In genomic region chr13:30365378-30365777, GRCm38 (mm10) we compare ENCODE assay signal across 13 mouse cellular contexts.
"Had no signal": no experiment of that assay in that cellular context is flagged by ENCODE, and none has a peak within 500 bp of the region (broad histone marks: within the 10 kb centered on the region; RNA-seq: fewer than 3 reads in every experiment).

No protein-coding gene starts in this region.

- H3K4me1 ChIP-seq: intestine, embryonic 15.5 days; limb, embryonic 15.5 days; liver, embryonic 12.5 days; midbrain, embryonic 10.5 days; midbrain, embryonic 15.5 days; neural tube, embryonic 13.5 days had no signal

- H3K4me3 ChIP-seq: intestine, embryonic 15.5 days; limb, embryonic 15.5 days; liver, embryonic 12.5 days; midbrain, embryonic 10.5 days; midbrain, embryonic 15.5 days; neural tube, embryonic 13.5 days had no signal

- DNase-seq: layer of hippocampus, adult 9-11 months; layer of hippocampus, postnatal 36 days; retina, postnatal 1 day; right cerebral cortex, postnatal 4 days; spleen, adult 18-20 months; thymus, adult 18-20 months; thymus, postnatal 25 days had no signal

- H3K27ac ChIP-seq: intestine, embryonic 15.5 days; limb, embryonic 15.5 days; liver, embryonic 12.5 days; midbrain, embryonic 10.5 days; midbrain, embryonic 15.5 days; neural tube, embryonic 13.5 days had no signal

- H3K36me3 ChIP-seq: intestine, embryonic 15.5 days; limb, embryonic 15.5 days; liver, embryonic 12.5 days; midbrain, embryonic 10.5 days; midbrain, embryonic 15.5 days; neural tube, embryonic 13.5 days had no signal

- H3K9ac ChIP-seq: intestine, embryonic 15.5 days; limb, embryonic 15.5 days; liver, embryonic 12.5 days; midbrain, embryonic 15.5 days; neural tube, embryonic 13.5 days had no signal

- H3K4me2 ChIP-seq: intestine, embryonic 15.5 days; limb, embryonic 15.5 days; liver, embryonic 12.5 days; midbrain, embryonic 15.5 days; neural tube, embryonic 13.5 days had no signal

- H3K9me3 ChIP-seq: intestine, embryonic 15.5 days; limb, embryonic 15.5 days; liver, embryonic 12.5 days; midbrain, embryonic 10.5 days; midbrain, embryonic 15.5 days; neural tube, embryonic 13.5 days had no signal

- ATAC-seq: intestine, embryonic 15.5 days; liver, embryonic 12.5 days; midbrain, embryonic 15.5 days had no signal

- H3K27me3 ChIP-seq: intestine, embryonic 15.5 days; limb, embryonic 15.5 days; liver, embryonic 12.5 days; midbrain, embryonic 15.5 days; neural tube, embryonic 13.5 days had no signal
